Mouse (Mus musculus): ENCODE measurements around the gene Hnrnpm.

DNA sequence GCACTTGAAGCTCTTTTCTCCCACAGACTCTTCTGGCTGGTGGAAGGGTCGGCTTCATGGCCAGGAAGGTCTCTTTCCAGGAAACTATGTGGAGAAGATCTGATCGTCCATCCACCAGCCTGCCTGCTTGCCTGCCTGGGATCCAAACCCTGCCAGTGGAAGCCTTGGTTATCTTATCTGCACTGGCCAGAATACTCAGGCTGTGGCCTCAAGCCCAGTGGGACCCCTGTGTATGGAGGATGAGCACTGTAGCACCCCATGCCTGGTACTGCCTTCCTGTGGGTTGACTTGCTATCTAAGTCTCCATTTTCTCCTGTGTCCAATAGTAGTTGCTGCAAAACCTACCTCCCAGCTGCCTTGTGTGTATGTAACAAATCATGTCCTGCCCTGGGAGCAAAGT, 79.4 kb downstream of the Hnrnpm start:
- TF ChIP-seq POLR2A (IDR thresholded peaks at IDR 0.05; ENCODE audit: low read depth, low read length), result no peak
- no peak for TF ChIP-seq CTCF (IDR thresholded peaks at IDR 0.05; ENCODE audit: borderline replicate concordance, insufficient read depth, low read length)

All from embryonic fibroblast, embryonic 13.5 days (primary cell).